Mouse (Mus musculus): ENCODE data around the gene Vasp. TPM values are rescaled to one million over a fixed set of nuclear protein-coding genes. Genes with fewer than 3 reads are reported as not detected.

The Vasp gene
- polyA plus RNA-seq, 1 experiment from 2014 or later = 106 TPM

- Histone ChIP-seq H3K4me1 (ENCODE audit: control insufficient read depth, insufficient read depth, low read length) (peaks cover 44% of the 10 kb centered on the region), H3K27ac (ENCODE audit: low read length) (peak overlapping the region; percentile 73), H3K4me2 (ENCODE audit: low read depth, low read length) (no peak overlapping the region), H3K27me3 (replicated peaks; ENCODE audit: control insufficient read depth, insufficient read depth, low read length) (no peaks in the 10 kb centered on the region), H3K9me3 (ENCODE audit: control insufficient read depth, low read length) (no peaks in the 10 kb centered on the region), H3K9ac (ENCODE audit: low read depth, low read length) (no peak overlapping the region), H3K4me3 (ENCODE audit: low read length) (no peak overlapping the region), H3K36me3 (ENCODE audit: control insufficient read depth, insufficient read depth, low read length) (no peaks in the 10 kb centered on the region)
- 81% methylated on average over 5 of the region's 5 CpGs for WGBS
- ATAC-seq = no peak
These were observed 37.0 kb downstream of the Vasp start for GRCm38 (mm10) chr7:19234652-19235051.

- no peaks in the 10 kb centered on the region for H3K27me3 ChIP-seq (replicated peaks; ENCODE audit: control insufficient read depth, insufficient read depth, low read length)
- H3K9me3 ChIP-seq (ENCODE audit: control insufficient read depth, low read length) = no peaks in the 10 kb centered on the region
- H3K36me3 ChIP-seq (ENCODE audit: control insufficient read depth, insufficient read depth, low read length) = no peaks in the 10 kb centered on the region
- no peak overlapping the region for H3K9ac ChIP-seq (ENCODE audit: low read depth, low read length)
- 74% methylated on average over 3 of the region's 3 CpGs for WGBS
- ATAC-seq = peak; percentile 4; the same call in 1 of the 2 replicates
- peak overlapping the region; percentile 61 for H3K27ac ChIP-seq (ENCODE audit: low read length)
- H3K4me2 ChIP-seq (ENCODE audit: low read depth, low read length) = no peak overlapping the region
- H3K4me1 ChIP-seq (ENCODE audit: control insufficient read depth, insufficient read depth, low read length) = peaks cover 43% of the 10 kb centered on the region
- no peak overlapping the region for H3K4me3 ChIP-seq (ENCODE audit: low read length)
These were observed 39.8 kb downstream of the Vasp start for GRCm38 (mm10) chr7:19231849-19232248.

DNA sequence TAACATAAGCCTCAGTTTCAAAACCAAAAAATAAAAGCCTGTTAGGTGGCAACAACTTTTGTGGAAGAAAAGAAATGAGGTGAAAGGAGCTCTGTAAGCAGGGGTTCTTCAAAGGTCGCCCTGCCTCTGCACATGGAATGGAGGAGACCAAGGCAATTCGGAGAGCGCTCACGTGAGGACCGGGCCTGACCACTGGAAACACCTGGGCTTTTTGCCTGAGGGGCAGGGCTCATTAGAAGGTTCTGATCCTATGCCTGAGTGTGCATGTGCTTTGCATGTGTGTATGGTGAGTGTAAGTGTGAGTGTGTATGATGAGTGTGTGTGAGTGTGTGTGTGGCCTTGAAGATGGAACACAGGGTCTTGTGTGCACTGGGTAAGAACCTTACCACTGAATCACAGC, 40.7 kb downstream of the Vasp start:
- H3K4me3 ChIP-seq (ENCODE audit: low read length) = no peak overlapping the region
- H3K36me3 ChIP-seq (ENCODE audit: control insufficient read depth, insufficient read depth, low read length) = no peaks in the 10 kb centered on the region
- H3K4me1 ChIP-seq (ENCODE audit: control insufficient read depth, insufficient read depth, low read length) = peaks cover 38% of the 10 kb centered on the region
- no peak overlapping the region for H3K4me2 ChIP-seq (ENCODE audit: low read depth, low read length)
- no peak overlapping the region for H3K9ac ChIP-seq (ENCODE audit: low read depth, low read length)
- WGBS = 95% methylated on average over 5 of the region's 5 CpGs
- peak overlapping the region; percentile 61; the same call in 1 of the 2 replicates for H3K27ac ChIP-seq (ENCODE audit: low read length)
- H3K27me3 ChIP-seq (replicated peaks; ENCODE audit: control insufficient read depth, insufficient read depth, low read length) = no peaks in the 10 kb centered on the region
- no peaks in the 10 kb centered on the region for H3K9me3 ChIP-seq (ENCODE audit: control insufficient read depth, low read length)
- ATAC-seq = no peak

DNA sequence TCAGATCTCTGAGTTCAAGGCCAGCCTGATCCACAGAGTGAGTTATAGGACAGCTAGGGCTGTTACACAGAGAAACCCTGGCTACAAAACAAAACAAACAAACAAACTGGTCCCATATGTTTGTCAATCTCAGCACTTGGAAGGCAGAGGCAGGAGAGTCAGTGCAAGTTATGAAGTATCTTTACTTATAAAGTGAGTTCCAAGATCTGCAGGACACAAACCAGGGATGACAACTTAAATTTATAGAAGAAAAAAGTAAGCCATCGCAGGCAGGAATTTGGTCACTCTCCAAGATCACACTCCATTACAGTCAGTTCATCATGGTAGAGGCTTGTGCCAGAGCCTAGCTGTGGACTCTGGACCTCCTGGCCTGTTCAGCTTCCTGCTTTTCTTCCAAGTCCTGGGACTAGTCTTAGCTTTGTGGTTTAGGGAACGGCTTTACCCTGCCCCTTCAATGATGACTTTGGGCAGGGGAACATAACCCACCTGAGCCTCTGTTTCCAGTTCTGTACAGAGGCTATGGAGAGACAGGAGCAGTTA, 41.5 kb downstream of the Vasp start:
- Histone ChIP-seq H3K9ac (ENCODE audit: low read depth, low read length) (peak overlapping the region; percentile 78), H3K27ac (ENCODE audit: low read length) (peak overlapping the region; percentile 49), H3K36me3 (ENCODE audit: control insufficient read depth, insufficient read depth, low read length) (no peaks in the 10 kb centered on the region)

GRCm38 (mm10) chr7:19229404-19229803, 42.2 kb downstream of the Vasp start:
- H3K27me3 ChIP-seq (replicated peaks; ENCODE audit: control insufficient read depth, insufficient read depth, low read length) = no peaks in the 10 kb centered on the region
- peak overlapping the region; percentile 78 for H3K9ac ChIP-seq (ENCODE audit: low read depth, low read length)
- no peaks in the 10 kb centered on the region for H3K9me3 ChIP-seq (ENCODE audit: control insufficient read depth, low read length)
- H3K4me3 ChIP-seq (ENCODE audit: low read length) = peak overlapping the region; percentile 71
- H3K4me1 ChIP-seq (ENCODE audit: control insufficient read depth, insufficient read depth, low read length) = peaks cover 33% of the 10 kb centered on the region
- WGBS = 26% methylated on average over 5 of the region's 5 CpGs
- peak overlapping the region; percentile 65 for H3K4me2 ChIP-seq (ENCODE audit: low read depth, low read length)
- no peaks in the 10 kb centered on the region for H3K36me3 ChIP-seq (ENCODE audit: control insufficient read depth, insufficient read depth, low read length)
- H3K27ac ChIP-seq (ENCODE audit: low read length) = peak overlapping the region; percentile 86
- ATAC-seq = no peak

More for the DNA sequence above, 41.5 kb downstream of the Vasp start:
- 79% methylated on average over 2 of the region's 2 CpGs for WGBS
- Histone ChIP-seq H3K4me1 (ENCODE audit: control insufficient read depth, insufficient read depth, low read length) (peaks cover 39% of the 10 kb centered on the region), H3K4me3 (ENCODE audit: low read length) (no peak overlapping the region), H3K4me2 (ENCODE audit: low read depth, low read length) (peak overlapping the region; percentile 65), H3K9me3 (ENCODE audit: control insufficient read depth, low read length) (no peaks in the 10 kb centered on the region), H3K27me3 (replicated peaks; ENCODE audit: control insufficient read depth, insufficient read depth, low read length) (no peaks in the 10 kb centered on the region)
- ATAC-seq = no peak

DNA sequence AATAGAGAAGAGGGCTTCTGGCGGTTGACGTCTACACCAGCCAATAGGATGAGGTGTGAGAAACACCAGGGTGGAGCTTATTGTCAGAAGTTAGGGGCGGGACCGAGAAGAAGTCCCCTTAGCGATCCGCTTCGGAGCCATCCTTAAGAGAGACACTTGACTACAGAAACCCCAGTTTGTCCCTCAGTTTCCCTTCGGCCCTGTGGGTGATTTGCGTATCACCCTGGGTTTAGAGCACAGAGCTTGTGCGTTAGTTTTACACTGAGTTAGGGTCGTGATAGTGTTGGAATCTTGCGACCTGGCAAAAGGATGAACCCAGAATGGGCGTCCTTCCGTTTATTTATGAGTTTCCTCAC, 42.8 kb downstream of the Vasp start:
- Histone ChIP-seq H3K27ac (ENCODE audit: low read length) (peak overlapping the region; percentile 86), H3K4me3 (ENCODE audit: low read length) (peak overlapping the region; percentile 71), H3K9ac (ENCODE audit: low read depth, low read length) (peak overlapping the region; percentile 78), H3K36me3 (ENCODE audit: control insufficient read depth, insufficient read depth, low read length) (no peaks in the 10 kb centered on the region), H3K4me1 (ENCODE audit: control insufficient read depth, insufficient read depth, low read length) (peaks cover 33% of the 10 kb centered on the region), H3K4me2 (ENCODE audit: low read depth, low read length) (peak overlapping the region; percentile 65), H3K9me3 (ENCODE audit: control insufficient read depth, low read length) (no peaks in the 10 kb centered on the region), H3K27me3 (replicated peaks; ENCODE audit: control insufficient read depth, insufficient read depth, low read length) (no peaks in the 10 kb centered on the region)
- no peak for ATAC-seq
- WGBS = under 1% methylated on average over 14 of the region's 14 CpGs

DNA sequence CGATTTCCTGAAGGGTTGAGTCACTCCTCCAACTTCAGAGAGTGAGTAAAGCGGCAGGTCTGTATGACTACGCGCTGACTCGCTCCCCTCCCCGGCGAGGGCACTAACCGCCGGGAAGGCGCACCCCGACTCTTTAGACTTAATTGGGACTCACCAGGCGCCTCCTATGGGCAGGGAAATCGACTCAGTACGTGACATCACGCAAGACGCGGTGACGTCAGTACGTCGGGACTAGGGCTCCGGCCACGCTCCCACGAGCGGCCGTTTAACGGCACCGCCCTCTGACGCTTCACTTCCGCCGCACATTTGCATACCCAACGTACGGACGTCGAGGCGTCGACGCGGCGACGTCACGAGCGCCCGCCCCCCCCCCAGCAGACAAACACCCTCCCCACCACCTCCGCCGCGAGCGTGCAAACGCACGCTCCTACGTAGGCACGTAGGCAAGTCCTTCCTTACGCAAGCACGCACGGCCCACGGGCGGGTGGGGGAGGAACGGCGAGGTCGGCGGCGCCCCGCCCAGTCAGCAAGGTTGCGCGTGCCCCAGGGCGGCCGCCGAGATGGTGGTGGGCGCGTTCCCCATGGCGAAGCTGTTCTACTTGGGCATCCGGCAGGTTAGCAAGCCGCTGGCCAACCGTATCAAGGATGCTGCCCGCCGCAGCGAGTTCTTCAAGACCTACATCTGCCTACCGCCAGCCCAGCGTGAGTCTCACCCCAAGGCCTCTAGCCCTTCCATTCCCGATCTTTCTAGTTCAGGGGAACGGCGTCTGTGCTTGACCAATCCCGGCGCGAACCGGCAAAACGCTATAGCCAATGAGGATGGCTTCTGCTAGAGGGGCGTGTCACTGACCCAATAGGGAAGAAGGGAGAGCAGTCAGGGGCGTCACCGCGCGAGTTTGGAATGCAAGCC, 43.5 kb downstream of the Vasp start, which contains the start of gene Opa3:
Gene Opa3, plus strand, starts transcription at position 452 of the 910 bp plus-strand sequence.
- Histone ChIP-seq H3K4me3 (ENCODE audit: low read length) (peak within 1 kb of the TSS; percentile 71), H3K4me1 (ENCODE audit: control insufficient read depth, insufficient read depth, low read length) (peaks cover 33% of the 10 kb centered on the region), H3K4me2 (ENCODE audit: low read depth, low read length) (peak within 1 kb of the TSS; percentile 67), H3K9me3 (ENCODE audit: control insufficient read depth, low read length) (no peaks in the 10 kb centered on the region), H3K9ac (ENCODE audit: low read depth, low read length) (peak within 1 kb of the TSS; percentile 84), H3K36me3 (ENCODE audit: control insufficient read depth, insufficient read depth, low read length) (no peaks in the 10 kb centered on the region), H3K27ac (ENCODE audit: low read length) (peak within 1 kb of the TSS; percentile 99), H3K27me3 (replicated peaks; ENCODE audit: control insufficient read depth, insufficient read depth, low read length) (no peaks in the 10 kb centered on the region)
- under 1% methylated on average over 90 of the region's 91 CpGs for WGBS
- ATAC-seq = peak; percentile 92

GRCm38 (mm10) chr7:19226817-19227797, 44.5 kb downstream of the Vasp start:
- Histone ChIP-seq H3K4me1 (ENCODE audit: control insufficient read depth, insufficient read depth, low read length) (peaks cover 24% of the 10 kb centered on the region), H3K9me3 (ENCODE audit: control insufficient read depth, low read length) (no peaks in the 10 kb centered on the region), H3K4me3 (ENCODE audit: low read length) (peak overlapping the region; percentile 71), H3K27me3 (replicated peaks; ENCODE audit: control insufficient read depth, insufficient read depth, low read length) (no peaks in the 10 kb centered on the region), H3K9ac (ENCODE audit: low read depth, low read length) (peak overlapping the region; percentile 72), H3K27ac (ENCODE audit: low read length) (peak overlapping the region; percentile 90), H3K4me2 (ENCODE audit: low read depth, low read length) (peak overlapping the region; percentile 64), H3K36me3 (ENCODE audit: control insufficient read depth, insufficient read depth, low read length) (no peaks in the 10 kb centered on the region)
- peak; percentile 22 for ATAC-seq
- 13% methylated on average over 20 of the region's 20 CpGs for WGBS

DNA sequence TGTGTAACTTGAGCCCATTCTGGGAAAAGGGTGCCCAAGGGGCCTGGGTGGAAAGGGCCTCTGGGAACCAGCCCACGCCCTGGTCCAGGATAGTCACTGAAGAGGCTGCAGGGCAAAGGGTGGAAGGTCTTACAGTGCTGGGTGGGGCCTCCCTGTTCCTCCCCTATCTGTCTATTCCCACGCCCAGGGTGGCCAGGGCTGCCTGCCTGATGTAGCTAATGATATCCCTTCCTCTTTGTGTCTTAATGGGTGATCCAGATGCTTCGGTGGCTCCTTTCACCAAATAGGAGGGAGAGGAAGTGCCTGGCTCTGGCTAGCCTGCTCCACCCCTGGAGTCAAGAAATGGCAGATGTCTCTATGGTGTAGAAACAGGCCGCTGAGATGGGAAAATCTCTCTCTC, 46.7 kb downstream of the Vasp start:
- Histone ChIP-seq H3K27me3 (replicated peaks; ENCODE audit: control insufficient read depth, insufficient read depth, low read length) (no peaks in the 10 kb centered on the region), H3K9ac (ENCODE audit: low read depth, low read length) (no peak overlapping the region), H3K27ac (ENCODE audit: low read length) (no peak overlapping the region), H3K4me3 (ENCODE audit: low read length) (no peak overlapping the region), H3K9me3 (ENCODE audit: control insufficient read depth, low read length) (no peaks in the 10 kb centered on the region), H3K36me3 (ENCODE audit: control insufficient read depth, insufficient read depth, low read length) (no peaks in the 10 kb centered on the region), H3K4me1 (ENCODE audit: control insufficient read depth, insufficient read depth, low read length) (peaks cover 18% of the 10 kb centered on the region), H3K4me2 (ENCODE audit: low read depth, low read length) (no peak overlapping the region)
- no peak for ATAC-seq
- 67% methylated on average over 4 of the region's 4 CpGs for WGBS
